13 mouse cellular contexts compared by ENCODE assay signal in the genomic region with DNA sequence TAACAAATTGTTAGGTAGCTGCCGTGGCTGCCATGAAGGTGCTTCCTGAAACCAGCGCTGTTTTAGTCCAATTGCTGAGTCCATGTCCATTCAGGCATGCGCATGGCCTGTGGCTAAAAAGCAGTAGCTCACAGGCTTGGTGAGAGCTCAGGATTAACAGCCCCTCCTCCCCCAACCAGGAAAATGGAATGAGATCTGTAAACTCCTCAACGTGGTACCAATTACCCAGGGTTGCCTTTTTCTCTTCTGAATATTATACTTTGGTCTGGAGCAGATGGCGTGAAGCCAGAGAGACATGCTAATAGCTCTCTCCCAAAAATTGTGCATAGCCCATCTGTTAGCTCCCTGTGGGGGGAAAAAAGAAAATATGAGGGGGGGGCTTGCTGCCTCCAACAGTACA. TPM values are rescaled to one million over a fixed set of nuclear protein-coding genes. Genes with fewer than 3 reads are reported as not detected.
DNase-seq lines count a peak whose midpoint lies in the region; ATAC-seq lines count a peak whose summit lies in the region.
"Had no signal": no experiment of that assay in that cellular context is flagged by ENCODE, and none has a peak within 500 bp of the region (broad histone marks: within the 10 kb centered on the region; RNA-seq: fewer than 3 reads in every experiment).

No protein-coding gene starts in this region.

- H3K4me2 ChIP-seq in hindbrain, embryonic 15.5 days: no peak overlapping the region
- no peak overlapping the region for H3K4me2 ChIP-seq in hindbrain, embryonic 11.5 days (replicated peaks; ENCODE audit: low read depth, low read length)

- no peak for DNase-seq in hindbrain, embryonic 11.5 days (ENCODE audit: low spot score)
- peak; percentile 33 for DNase-seq in brain, adult 2 months (ENCODE audit: low read depth, low spot score)
- DNase-seq in embryonic facial prominence, embryonic 10.5 days (ENCODE audit: low spot score): peak; percentile 34
- no peak for DNase-seq in limb, embryonic 10.5 days (ENCODE audit: low spot score)
- no peak for DNase-seq in spleen, postnatal 36 days (ENCODE audit: low spot score in 2 of 2)
- DNase-seq in layer of hippocampus, adult 18-20 months (ENCODE audit: low spot score in 2 of 2): no peak
- DNase-seq: adrenal gland, postnatal 25 days; heart, adult 2 months; heart, postnatal 36 days; kidney, adult 9 months; liver had no signal

- 0 out of 2 replicates have a peak overlapping the region, but pooled peaks have one; percentile 35 for H3K27ac ChIP-seq in hindbrain, embryonic 15.5 days (replicated peaks)
- no peak overlapping the region for H3K27ac ChIP-seq in hindbrain, embryonic 11.5 days (ENCODE audit: low read depth, low read length)
- no peak overlapping the region for H3K27ac ChIP-seq in embryonic facial prominence, embryonic 10.5 days (replicated peaks)
- H3K27ac ChIP-seq in limb, embryonic 10.5 days: peak overlapping the region; percentile 10; the same call in 1 of the 2 replicates
- H3K27ac ChIP-seq: heart, adult 2 months had no signal

- H3K9ac ChIP-seq in hindbrain, embryonic 15.5 days: no peak overlapping the region
- no peak overlapping the region for H3K9ac ChIP-seq in hindbrain, embryonic 11.5 days (ENCODE audit: low read depth, low read length)

- no peak overlapping the region for H3K4me3 ChIP-seq in hindbrain, embryonic 15.5 days
- no peak overlapping the region for H3K4me3 ChIP-seq in hindbrain, embryonic 11.5 days (ENCODE audit: low read depth, low read length)
- no peak overlapping the region for H3K4me3 ChIP-seq in embryonic facial prominence, embryonic 10.5 days
- no peak overlapping the region for H3K4me3 ChIP-seq in limb, embryonic 10.5 days
- H3K4me3 ChIP-seq: heart, adult 2 months had no signal

- H3K4me1 ChIP-seq in hindbrain, embryonic 15.5 days (replicated peaks): peaks cover 18% of the 10 kb centered on the region
- H3K4me1 ChIP-seq in hindbrain, embryonic 11.5 days (replicated peaks; ENCODE audit: control insufficient read depth, insufficient read depth, low read length): no peaks in the 10 kb centered on the region
- H3K4me1 ChIP-seq in embryonic facial prominence, embryonic 10.5 days: peaks cover 29% of the 10 kb centered on the region
- H3K4me1 ChIP-seq in limb, embryonic 10.5 days: peaks cover 36% of the 10 kb centered on the region

- no peaks in the 10 kb centered on the region for H3K9me3 ChIP-seq in hindbrain, embryonic 15.5 days
- H3K9me3 ChIP-seq in hindbrain, embryonic 11.5 days (ENCODE audit: control insufficient read depth, low read length): no peaks in the 10 kb centered on the region
- H3K9me3 ChIP-seq in embryonic facial prominence, embryonic 10.5 days: no peaks in the 10 kb centered on the region
- H3K9me3 ChIP-seq in limb, embryonic 10.5 days (replicated peaks): no peaks in the 10 kb centered on the region

- H3K36me3 ChIP-seq in hindbrain, embryonic 15.5 days: no peaks in the 10 kb centered on the region
- H3K36me3 ChIP-seq in hindbrain, embryonic 11.5 days (ENCODE audit: control insufficient read depth, insufficient read depth, low read length): no peaks in the 10 kb centered on the region
- H3K36me3 ChIP-seq in embryonic facial prominence, embryonic 10.5 days (replicated peaks): no peaks in the 10 kb centered on the region
- H3K36me3 ChIP-seq in limb, embryonic 10.5 days: no peaks in the 10 kb centered on the region

- ATAC-seq in hindbrain, embryonic 15.5 days (ENCODE audit: low FRiP score, low read depth): no peak
- no peak for ATAC-seq in hindbrain, embryonic 11.5 days (ENCODE audit: low FRiP score)

- WGBS in hindbrain, embryonic 15.5 days: 45% methylated on average over 5 of the region's 5 CpGs
- 78% methylated on average over 5 of the region's 5 CpGs for whole genome bisulfite sequencing in hindbrain, embryonic 11.5 days
- 66% methylated on average over 5 of the region's 5 CpGs for WGBS in embryonic facial prominence, embryonic 10.5 days
- 44% methylated on average over 5 of the region's 5 CpGs for WGBS in limb, embryonic 10.5 days

- no peaks in the 10 kb centered on the region for H3K27me3 ChIP-seq in hindbrain, embryonic 15.5 days
- H3K27me3 ChIP-seq in hindbrain, embryonic 11.5 days (ENCODE audit: control insufficient read depth, insufficient read depth, low read length): no peaks in the 10 kb centered on the region
- H3K27me3 ChIP-seq in embryonic facial prominence, embryonic 10.5 days (replicated peaks; ENCODE audit: low read depth, poor library complexity, severe bottlenecking): no peaks in the 10 kb centered on the region
- no peaks in the 10 kb centered on the region for H3K27me3 ChIP-seq in limb, embryonic 10.5 days (ENCODE audit: low read depth, poor library complexity, severe bottlenecking)

RNA-seq across cellular contexts. Expression of gene C8b, which starts 41.9 kb away (rescaled TPM):
- polyA plus RNA-seq in hindbrain, embryonic 15.5 days (2015; fragmentation: Nextera tagmentation; extraction: Ambion mirVana): 0.09 TPM in 1 of 2 replicates, not detected in the other
- not detected in 2 replicates for polyA plus RNA-seq in hindbrain, embryonic 11.5 days (2014; fragmentation: Nextera tagmentation; extraction: Ambion mirVana)
- polyA plus RNA-seq in embryonic facial prominence, embryonic 10.5 days (2016; fragmentation: Nextera tagmentation; extraction: Ambion mirVana): 0.06 and 0.13 TPM in 2 replicates
- not detected in 2 replicates for polyA plus RNA-seq in limb, embryonic 10.5 days (2016; fragmentation: Nextera tagmentation; extraction: Ambion mirVana)
- not detected for total RNA-seq in layer of hippocampus, adult 18-20 months (2021)
- total RNA-seq: heart, adult 2 months; heart, postnatal 36 days; monocyte, adult 5-6 weeks had no signal
- polyA plus RNA-seq: heart, adult 2 months had no signal

Comparison
In these comparisons a context has a peak if more than half of its experiments do, and no peak if none do; other contexts are left out.
1. H3K27ac ChIP-seq: peak in hindbrain, embryonic 15.5 days (single experiment) and limb, embryonic 10.5 days (single experiment); none in hindbrain, embryonic 11.5 days (single experiment) and embryonic facial prominence, embryonic 10.5 days (single experiment).
2. DNase-seq: peak in brain, adult 2 months (single experiment) and embryonic facial prominence, embryonic 10.5 days (single experiment); none in hindbrain, embryonic 11.5 days (single experiment), limb, embryonic 10.5 days (single experiment), spleen, postnatal 36 days (0 of 2) and layer of hippocampus, adult 18-20 months (0 of 2).